Mouse (Mus musculus) neural tube, embryonic 13.5 days (tissue): Measurements from ENCODE around the gene Olfr945. TPM values are rescaled to one million over a fixed set of nuclear protein-coding genes. Genes with fewer than 3 reads are reported as not detected.

Experiments used
- ATAC-seq: fragments of 200-750 bp; cut with Nextera tagmentation; 2 replicates; pipeline ENCODE4 v1.8.0; 2017; ENCODE audit warnings: low read depth, mild to moderate bottlenecking, moderate TSS enrichment, moderate library complexity
- H3K27ac ChIP-seq: fragments of 300-500 bp; sonication (generic); replicated peaks from 2 replicates; pipeline ENCODE4 v1.5.1; 2015; ENCODE audit warnings: moderate library complexity, mild to moderate bottlenecking, inconsistent platforms
- H3K27me3 ChIP-seq: fragments of 300-500 bp; sonication (generic); 2 replicates; pipeline ENCODE4 v1.6.1; 2015; ENCODE audit warnings: mild to moderate bottlenecking, inconsistent platforms
- H3K36me3 ChIP-seq: fragments of 300-500 bp; sonication (generic); 2 replicates; pipeline ENCODE4 v1.6.1; 2015; ENCODE audit warnings: mild to moderate bottlenecking, inconsistent platforms
- H3K4me1 ChIP-seq: fragments of 300-500 bp; sonication (generic); replicated peaks from 2 replicates; pipeline ENCODE4 v1.6.1; 2015; ENCODE audit warnings: inconsistent platforms
- H3K4me2 ChIP-seq: fragments of 300-500 bp; sonication (generic); 2 replicates; pipeline ENCODE4 v1.6.1; 2015; ENCODE audit warnings: inconsistent platforms, mild to moderate bottlenecking, moderate library complexity
- H3K4me3 ChIP-seq: fragments of 300-500 bp; sonication (generic); 2 replicates; pipeline ENCODE4 v1.5.1; 2015; ENCODE audit warnings: mild to moderate bottlenecking, inconsistent platforms
- H3K9ac ChIP-seq: fragments of 300-500 bp; sonication (generic); 2 replicates; pipeline ENCODE4 v1.6.1; 2015; ENCODE audit warnings: moderate library complexity, mild to moderate bottlenecking, inconsistent platforms
- H3K9me3 ChIP-seq: fragments of 300-500 bp; sonication (generic); 2 replicates; pipeline ENCODE4 v1.6.1; 2016; ENCODE audit warnings: inconsistent platforms
- WGBS: fragments of 180-500 bp; shearing (Covaris S2); methylation state at CpG from one replicate; pipeline ENCODE4 v1.1.7; 2015; 5-methylcytosine and 5-hydroxymethylcytosine counted together
- polyA plus RNA-seq: library from polyadenylated mRNA; unstranded; fragments of >200 nt; fragmentation: Nextera tagmentation; extraction: Ambion mirVana; gene quantifications from 2 replicates; pipeline ENCODE4 v1.2.1, GENCODE M21; 2015

The Olfr945 gene
- not detected in 2 replicates for polyA plus RNA-seq

- Histone ChIP-seq H3K9me3 (no peaks in the 10 kb centered on the region), H3K9ac (no peak within 1 kb of the TSS), H3K27me3 (no peaks in the 10 kb centered on the region), H3K36me3 (no peaks in the 10 kb centered on the region), H3K4me2 (no peak within 1 kb of the TSS), H3K27ac (no peak within 1 kb of the TSS), H3K4me3 (no peak within 1 kb of the TSS), H3K4me1 (no peaks in the 10 kb centered on the region)
- no peak for ATAC-seq
- 89% methylated on average over 3 of the region's 3 CpGs for WGBS
Measured at GRCm38 (mm10) chr9:39276718-39277117, at the start of gene Olfr945. Gene Olfr945, minus strand, starts transcription at chr9:39276818.

- no peaks in the 10 kb centered on the region for H3K27me3 ChIP-seq
- H3K9me3 ChIP-seq, result no peaks in the 10 kb centered on the region
- H3K4me1 ChIP-seq, result no peaks in the 10 kb centered on the region
- no peak within 1 kb of the TSS for H3K27ac ChIP-seq
- H3K4me3 ChIP-seq, result no peak within 1 kb of the TSS
- no peak within 1 kb of the TSS for H3K4me2 ChIP-seq
- no peaks in the 10 kb centered on the region for H3K36me3 ChIP-seq
- no peak for ATAC-seq
- no peak within 1 kb of the TSS for H3K9ac ChIP-seq
Measured at GRCm38 (mm10) chr9:39325945-39326344, 49.3 kb upstream of the Olfr945 start, which contains the start of gene Olfr948. Gene Olfr948, minus strand, starts transcription at chr9:39326045.

- Histone ChIP-seq H3K4me1 (no peaks in the 10 kb centered on the region), H3K9ac (no peak overlapping the region), H3K4me2 (no peak overlapping the region), H3K27ac (no peak overlapping the region), H3K4me3 (no peak overlapping the region), H3K36me3 (no peaks in the 10 kb centered on the region), H3K27me3 (no peaks in the 10 kb centered on the region), H3K9me3 (no peaks in the 10 kb centered on the region)
- no peak for ATAC-seq
- 83% methylated on average over 2 of the region's 2 CpGs for WGBS
Measured at GRCm38 (mm10) chr9:39287136-39287535, 10.5 kb upstream of the Olfr945 start.

- no peak within 1 kb of the TSS for H3K27ac ChIP-seq
- ATAC-seq, result no peak
- WGBS, result 91% methylated on average over 1 of the region's 1 CpGs
- H3K4me2 ChIP-seq, result no peak within 1 kb of the TSS
- H3K9ac ChIP-seq, result no peak within 1 kb of the TSS
- no peaks in the 10 kb centered on the region for H3K9me3 ChIP-seq
- H3K4me1 ChIP-seq, result no peaks in the 10 kb centered on the region
- H3K4me3 ChIP-seq, result no peak within 1 kb of the TSS
- no peaks in the 10 kb centered on the region for H3K36me3 ChIP-seq
- no peaks in the 10 kb centered on the region for H3K27me3 ChIP-seq
Measured at GRCm38 (mm10) chr9:39249894-39250293, 26.7 kb downstream of the Olfr945 start, which contains the start of gene Olfr1537. Gene Olfr1537, minus strand, starts transcription at chr9:39249994.

Other genes with a start within 250 kb of the Olfr945 start
- gene Olfr937, start 211.9 kb downstream of the Olfr945 start, polyA plus RNA-seq, result not detected in 2 replicates
- gene Olfr938, start 197.9 kb downstream of the Olfr945 start, polyA plus RNA-seq, result not detected in 2 replicates
- not detected in 2 replicates for gene Olfr27, start 148.7 kb downstream of the Olfr945 start, polyA plus RNA-seq
- not detected in 2 replicates for gene Olfr943, start 110.5 kb downstream of the Olfr945 start, polyA plus RNA-seq
- gene Olfr944, start 74.9 kb downstream of the Olfr945 start, polyA plus RNA-seq, result not detected in 2 replicates
- gene Olfr1537, start 26.8 kb downstream of the Olfr945 start, polyA plus RNA-seq, result not detected in 2 replicates
- gene Olfr948, start 49.2 kb upstream of the Olfr945 start, polyA plus RNA-seq, result not detected in 2 replicates
- gene Olfr951, start 110.6 kb upstream of the Olfr945 start, polyA plus RNA-seq, result not detected in 2 replicates
- gene Olfr952, start 150.3 kb upstream of the Olfr945 start, polyA plus RNA-seq, result not detected in 2 replicates
- not detected in 2 replicates for gene Olfr954, start 179.9 kb upstream of the Olfr945 start, polyA plus RNA-seq
- not detected in 2 replicates for gene Olfr955, start 195.1 kb upstream of the Olfr945 start, polyA plus RNA-seq
- not detected in 2 replicates for gene Olfr44, start 217.2 kb upstream of the Olfr945 start, polyA plus RNA-seq
- not detected in 2 replicates for gene Olfr957, start 239.0 kb upstream of the Olfr945 start, polyA plus RNA-seq